Mouse (Mus musculus) hindbrain, embryonic 12.5 days (tissue): ENCODE results near the gene Tnfaip1. TPM values are rescaled to one million over a fixed set of nuclear protein-coding genes. Genes with fewer than 3 reads are reported as not detected.
"Not testable (repeated sequence)": the region's sequence is repeated elsewhere in the genome, so short reads cannot be mapped to it uniquely, and the experiment has no call there.

Experiments
- ATAC-seq: fragments of 200-750 bp; cut with Nextera tagmentation; 2 replicates; pipeline ENCODE4 v1.8.0; 2017; ENCODE audit warnings: moderate TSS enrichment; ENCODE audit not compliant: low FRiP score
- H3K27ac ChIP-seq: fragments of 300-500 bp; sonication (generic); 2 replicates; pipeline ENCODE4 v1.5.1; 2016; ENCODE audit warnings: mild to moderate bottlenecking
- H3K27me3 ChIP-seq: fragments of 300-500 bp; sonication (generic); 2 replicates; pipeline ENCODE4 v1.6.1; 2016; ENCODE audit warnings: mild to moderate bottlenecking
- H3K36me3 ChIP-seq: fragments of 300-500 bp; sonication (generic); 2 replicates; pipeline ENCODE4 v1.6.1; 2016; ENCODE audit warnings: mild to moderate bottlenecking
- H3K4me1 ChIP-seq: fragments of 300-500 bp; sonication (generic); 2 replicates; pipeline ENCODE4 v1.6.1; 2016
- H3K4me2 ChIP-seq: fragments of 300-500 bp; sonication (generic); replicated peaks from 2 replicates; pipeline ENCODE4 v1.6.1; 2016; ENCODE audit warnings: mild to moderate bottlenecking
- H3K4me3 ChIP-seq: fragments of 300-500 bp; sonication (generic); 2 replicates; pipeline ENCODE4 v1.5.1; 2016; ENCODE audit warnings: mild to moderate bottlenecking
- H3K9ac ChIP-seq: fragments of 300-500 bp; sonication (generic); 2 replicates; pipeline ENCODE4 v1.6.1; 2016; ENCODE audit warnings: mild to moderate bottlenecking, moderate library complexity
- H3K9me3 ChIP-seq: fragments of 300-500 bp; sonication (generic); replicated peaks from 2 replicates; pipeline ENCODE4 v1.6.1; 2016; ENCODE audit warnings: mild to moderate bottlenecking
- WGBS: fragments of 180-500 bp; shearing (Covaris S2); methylation state at CpG from one replicate; pipeline ENCODE4 v1.1.7; 2016; 5-methylcytosine and 5-hydroxymethylcytosine counted together
- polyA plus RNA-seq: library from polyadenylated mRNA; unstranded; fragments of >200 nt; fragmentation: Nextera tagmentation; extraction: Ambion mirVana; gene quantifications from 2 replicates; pipeline ENCODE4 v1.2.1, GENCODE M21; 2016

Gene Tnfaip1
- 59.8 and 61.4 TPM in 2 replicates for polyA plus RNA-seq

- Histone ChIP-seq H3K4me3 (peak within 1 kb of the TSS; percentile 80), H3K36me3 (peaks cover 29% of the 10 kb centered on the region), H3K4me2 (peak within 1 kb of the TSS; percentile 88), H3K9me3 (no peaks in the 10 kb centered on the region), H3K9ac (peak within 1 kb of the TSS; percentile 89), H3K4me1 (peaks cover 25% of the 10 kb centered on the region), H3K27ac (peak within 1 kb of the TSS; percentile 92), H3K27me3 (no peaks in the 10 kb centered on the region)
- under 1% methylated on average over 52 of the region's 52 CpGs for whole genome bisulfite sequencing
- ATAC-seq: peak; percentile 97
Observed at GRCm38 (mm10) chr11:78536080-78536689, at the start of gene Tnfaip1, which contains the start of gene Ift20. Gene Tnfaip1, minus strand, starts transcription at chr11:78536332. Gene Ift20, plus strand, starts transcription at chr11:78536361.

GRCm38 (mm10) chr11:78582848-78583247 is 46.7 kb upstream of the Tnfaip1 start:
- Histone ChIP-seq H3K27ac (no peak overlapping the region), H3K36me3 (peaks cover 54% of the 10 kb centered on the region)

DNA sequence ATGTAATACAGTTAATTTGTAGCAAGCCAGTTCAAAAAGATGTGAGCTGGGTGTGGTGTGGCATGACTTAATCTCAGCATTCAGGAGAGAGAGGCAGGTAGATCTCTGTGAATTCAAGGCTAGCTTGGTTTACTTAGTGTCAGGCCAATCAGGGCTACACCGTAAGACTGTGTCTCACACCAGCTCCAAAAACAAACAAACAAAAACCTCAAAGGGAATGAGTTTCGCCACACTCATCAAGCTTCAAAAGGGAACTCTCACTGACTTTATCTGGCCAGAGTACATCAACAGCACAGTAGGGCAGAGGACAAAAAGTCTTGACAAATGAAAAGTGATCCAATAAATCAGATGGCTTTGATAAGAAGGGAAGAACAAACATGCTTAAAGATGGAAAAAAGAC is 38.8 kb upstream of the Tnfaip1 start:
- no peaks in the 10 kb centered on the region for H3K27me3 ChIP-seq
- H3K9ac ChIP-seq: no peak overlapping the region
- no peak overlapping the region for H3K27ac ChIP-seq
- no peak overlapping the region for H3K4me2 ChIP-seq
- 86% methylated on average over 2 of the region's 2 CpGs for WGBS
- no peak overlapping the region for H3K4me3 ChIP-seq
- no peak for ATAC-seq
- H3K4me1 ChIP-seq: no peaks in the 10 kb centered on the region
- H3K36me3 ChIP-seq: peaks cover 70% of the 10 kb centered on the region
- no peaks in the 10 kb centered on the region for H3K9me3 ChIP-seq

More at GRCm38 (mm10) chr11:78582848-78583247, 46.7 kb upstream of the Tnfaip1 start:
- Histone ChIP-seq H3K4me1 (no peaks in the 10 kb centered on the region), H3K27me3 (no peaks in the 10 kb centered on the region), H3K9ac (no peak overlapping the region), H3K4me2 (no peak overlapping the region), H3K9me3 (0 out of 2 replicates have a peak, but pooled peaks cover 4% of the 10 kb centered on the region), H3K4me3 (no peak overlapping the region)
- ATAC-seq: no peak
- WGBS: 95% methylated on average over 6 of the region's 6 CpGs

- peaks cover 66% of the 10 kb centered on the region for H3K36me3 ChIP-seq
- H3K27me3 ChIP-seq: no peaks in the 10 kb centered on the region
- no peak overlapping the region for H3K9ac ChIP-seq
- H3K4me2 ChIP-seq: no peak overlapping the region
- H3K4me1 ChIP-seq: no peaks in the 10 kb centered on the region
- no peak overlapping the region for H3K27ac ChIP-seq
- 86% methylated on average over 3 of the region's 3 CpGs for WGBS
- ATAC-seq: no peak
- no peaks in the 10 kb centered on the region for H3K9me3 ChIP-seq
- H3K4me3 ChIP-seq: no peak overlapping the region
Observed at GRCm38 (mm10) chr11:78574536-78574935, 38.4 kb upstream of the Tnfaip1 start.

- not testable (repeated sequence) for H3K27ac ChIP-seq, H3K4me1 ChIP-seq, H3K27me3 ChIP-seq, H3K4me2 ChIP-seq, H3K4me3 ChIP-seq, H3K9ac ChIP-seq, ATAC-seq, H3K9me3 ChIP-seq
- H3K36me3 ChIP-seq: peaks cover 65% of the 10 kb centered on the region
- WGBS: 95% methylated on average over 3 of the region's 4 CpGs
Observed at GRCm38 (mm10) chr11:78574031-78574430, 37.9 kb upstream of the Tnfaip1 start.

DNA sequence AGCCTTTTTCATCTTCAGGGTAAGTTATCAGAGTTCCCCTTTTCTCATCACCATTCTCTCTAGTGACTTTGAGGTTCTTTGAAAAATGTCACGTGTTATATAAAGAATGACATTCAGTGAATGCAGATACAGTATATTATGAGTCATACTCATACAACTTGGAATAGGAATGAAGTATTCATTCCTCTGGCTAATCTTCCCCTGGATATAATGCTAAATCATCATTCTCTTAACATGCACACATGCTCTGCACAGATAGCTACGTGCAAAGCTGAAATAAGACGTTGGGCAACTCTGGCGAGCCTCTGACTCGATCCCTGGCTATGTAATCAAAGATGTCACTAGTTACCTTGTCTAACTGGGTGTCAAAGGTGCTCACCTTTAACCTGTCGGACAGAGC is 35.7 kb upstream of the Tnfaip1 start:
- H3K4me2 ChIP-seq: no peak overlapping the region
- peaks cover 53% of the 10 kb centered on the region for H3K36me3 ChIP-seq
- no peak overlapping the region for H3K27ac ChIP-seq
- 94% methylated on average over 6 of the region's 6 CpGs for WGBS
- ATAC-seq: no peak
- H3K4me3 ChIP-seq: no peak overlapping the region
- no peaks in the 10 kb centered on the region for H3K4me1 ChIP-seq
- H3K27me3 ChIP-seq: no peaks in the 10 kb centered on the region
- H3K9ac ChIP-seq: no peak overlapping the region
- H3K9me3 ChIP-seq: no peaks in the 10 kb centered on the region

GRCm38 (mm10) chr11:78571441-78571840 is 35.3 kb upstream of the Tnfaip1 start:
- peaks cover 53% of the 10 kb centered on the region for H3K36me3 ChIP-seq
- no peak overlapping the region for H3K27ac ChIP-seq
- H3K9ac ChIP-seq: no peak overlapping the region
- H3K27me3 ChIP-seq: no peaks in the 10 kb centered on the region
- no peak overlapping the region for H3K4me2 ChIP-seq
- no peaks in the 10 kb centered on the region for H3K9me3 ChIP-seq
- WGBS: 95% methylated on average over 8 of the region's 8 CpGs
- H3K4me1 ChIP-seq: no peaks in the 10 kb centered on the region
- H3K4me3 ChIP-seq: no peak overlapping the region
- no peak for ATAC-seq

DNA sequence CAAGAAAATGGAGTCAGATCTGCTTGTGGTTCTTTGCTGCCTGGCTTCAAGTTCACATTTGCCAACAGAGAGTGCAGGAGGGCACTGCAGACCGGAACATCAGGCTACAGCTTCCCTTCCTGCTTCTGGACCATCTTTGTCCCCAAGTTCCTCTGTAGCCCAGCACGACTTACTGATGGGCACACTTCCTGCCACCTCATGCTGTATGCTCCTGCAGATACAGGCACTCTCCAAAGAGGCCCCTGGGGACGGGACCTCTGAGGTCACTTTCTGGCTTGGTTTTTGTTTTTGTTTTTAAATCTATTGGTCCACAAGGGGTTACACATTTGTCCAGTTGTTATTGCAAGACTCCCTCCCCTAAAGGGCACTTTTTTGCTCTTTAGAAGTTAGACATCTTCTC is 33.7 kb upstream of the Tnfaip1 start:
- Histone ChIP-seq H3K27ac (no peak overlapping the region), H3K36me3 (peaks cover 50% of the 10 kb centered on the region), H3K4me1 (no peaks in the 10 kb centered on the region), H3K4me3 (no peak overlapping the region), H3K27me3 (no peaks in the 10 kb centered on the region), H3K9ac (no peak overlapping the region), H3K9me3 (no peaks in the 10 kb centered on the region), H3K4me2 (no peak overlapping the region)
- 69% methylated on average over 3 of the region's 3 CpGs for WGBS
- no peak for ATAC-seq

- Histone ChIP-seq H3K4me2 (no peak overlapping the region), H3K4me1 (no peaks in the 10 kb centered on the region), H3K9ac (no peak overlapping the region), H3K36me3 (peaks cover 45% of the 10 kb centered on the region), H3K27me3 (no peaks in the 10 kb centered on the region), H3K4me3 (no peak overlapping the region), H3K9me3 (no peaks in the 10 kb centered on the region), H3K27ac (no peak overlapping the region)
- ATAC-seq: no peak
- WGBS: 91% methylated on average over 10 of the region's 10 CpGs
Observed at GRCm38 (mm10) chr11:78568827-78569226, 32.7 kb upstream of the Tnfaip1 start.

- H3K9ac ChIP-seq: no peak overlapping the region
- WGBS: 93% methylated on average over 6 of the region's 6 CpGs
Observed at GRCm38 (mm10) chr11:78567614-78568013, 31.5 kb upstream of the Tnfaip1 start.

GRCm38 (mm10) chr11:78566775-78567174 is 30.6 kb upstream of the Tnfaip1 start:
- Histone ChIP-seq H3K9ac (no peak overlapping the region), H3K27ac (no peak overlapping the region), H3K4me3 (no peak overlapping the region), H3K36me3 (peaks cover 37% of the 10 kb centered on the region), H3K9me3 (no peaks in the 10 kb centered on the region), H3K27me3 (no peaks in the 10 kb centered on the region), H3K4me2 (no peak overlapping the region), H3K4me1 (no peaks in the 10 kb centered on the region)
- WGBS: 80% methylated on average over 6 of the region's 6 CpGs
- ATAC-seq: no peak

More at GRCm38 (mm10) chr11:78567614-78568013, 31.5 kb upstream of the Tnfaip1 start:
- Histone ChIP-seq H3K4me3 (no peak overlapping the region), H3K4me1 (no peaks in the 10 kb centered on the region), H3K4me2 (no peak overlapping the region), H3K27ac (no peak overlapping the region), H3K36me3 (peaks cover 45% of the 10 kb centered on the region), H3K27me3 (no peaks in the 10 kb centered on the region), H3K9me3 (no peaks in the 10 kb centered on the region)
- no peak for ATAC-seq

GRCm38 (mm10) chr11:78560447-78560846 is 24.3 kb upstream of the Tnfaip1 start:
- no peak overlapping the region for H3K27ac ChIP-seq
- H3K4me2 ChIP-seq: no peak overlapping the region
- no peaks in the 10 kb centered on the region for H3K9me3 ChIP-seq
- no peak overlapping the region for H3K9ac ChIP-seq
- no peaks in the 10 kb centered on the region for H3K27me3 ChIP-seq
- H3K36me3 ChIP-seq: 0 out of 2 replicates have a peak, but pooled peaks cover 6% of the 10 kb centered on the region
- H3K4me3 ChIP-seq: no peak overlapping the region
- no peaks in the 10 kb centered on the region; the same call in 1 of the 2 replicates for H3K4me1 ChIP-seq
- 0 out of 2 replicates have a peak, but pooled peaks have one; percentile 61 for ATAC-seq
- WGBS: 16% methylated on average over 4 of the region's 4 CpGs

DNA sequence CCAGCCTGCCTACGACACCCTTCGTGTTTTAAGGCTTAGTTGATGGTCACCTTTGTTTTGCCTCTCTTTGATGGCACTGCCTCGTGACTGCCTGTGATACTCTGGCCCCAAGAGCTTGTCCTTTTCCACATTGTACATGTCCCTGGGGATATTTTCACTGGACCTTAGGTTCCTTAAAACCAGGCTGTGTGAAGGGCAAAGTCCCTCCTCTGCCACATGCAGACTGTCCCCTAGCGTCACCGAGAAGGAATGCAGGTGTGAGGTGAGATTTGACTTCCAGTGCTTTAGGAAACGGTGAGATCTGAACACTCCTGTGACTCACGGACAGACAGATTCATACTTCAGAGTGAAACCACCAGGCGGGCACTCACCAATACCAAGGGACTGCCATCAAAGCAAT is 21.1 kb upstream of the Tnfaip1 start:
- no peak overlapping the region for H3K9ac ChIP-seq
- 54% methylated on average over 8 of the region's 8 CpGs for WGBS
- H3K4me3 ChIP-seq: no peak overlapping the region
- no peak overlapping the region for H3K4me2 ChIP-seq
- H3K36me3 ChIP-seq: no peaks in the 10 kb centered on the region
- H3K27ac ChIP-seq: peak overlapping the region; percentile 62; the same call in 1 of the 2 replicates
- no peaks in the 10 kb centered on the region; the same call in 1 of the 2 replicates for H3K4me1 ChIP-seq
- peaks cover 5% of the 10 kb centered on the region; the same call in 1 of the 2 replicates for H3K9me3 ChIP-seq
- no peaks in the 10 kb centered on the region for H3K27me3 ChIP-seq
- ATAC-seq: no peak
